ENCODE assay signal across 26 mouse cellular contexts in the genomic region with DNA sequence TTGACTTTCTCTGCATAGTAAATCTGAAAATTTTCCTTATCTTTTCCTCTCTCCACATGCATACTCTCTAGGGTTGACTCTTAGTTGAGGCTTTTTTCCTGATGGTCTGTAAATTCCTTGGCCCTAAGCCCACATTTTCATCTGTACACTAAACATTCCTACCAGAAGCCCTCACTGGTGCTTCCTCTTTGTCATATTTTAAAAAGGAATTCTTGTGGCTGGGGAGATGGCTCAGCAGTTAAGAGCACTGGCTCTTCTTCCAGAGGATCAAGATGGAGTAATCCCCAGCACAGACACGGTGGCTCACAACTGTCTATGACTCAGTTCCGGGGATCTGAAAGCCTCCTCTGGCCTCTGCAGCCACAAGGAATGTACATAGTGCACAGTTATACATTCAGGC.
DNase-seq lines count a peak whose midpoint lies in the region; ATAC-seq and TF ChIP-seq lines count a peak whose summit lies in the region.
"Had no signal": no experiment of that assay in that cellular context is flagged by ENCODE, and none has a peak within 500 bp of the region (broad histone marks: within the 10 kb centered on the region; RNA-seq: fewer than 3 reads in every experiment).

No protein-coding gene starts in this region.

- DNase-seq in intestine, embryonic 14.5 days (ENCODE audit: low spot score) = no peak
- DNase-seq in lung, postnatal 14 days = no peak
- DNase-seq in liver = no peak
- DNase-seq in left cerebral cortex, postnatal 36 days (ENCODE audit: low spot score in 2 of 2) = no peak
- DNase-seq: adrenal gland, postnatal 25 days; cerebellum, adult 9-10 months; forebrain, postnatal 0 days; gastrocnemius, postnatal 14 days; heart, adult 11 months; heart, postnatal 10 days; kidney, adult 8-10 months; kidney, postnatal 36 days; thymus, postnatal 14 days had no signal

- no peak for ATAC-seq in intestine, embryonic 14.5 days (replicated peaks; ENCODE audit: low FRiP score, low TSS enrichment, low read depth)
- ATAC-seq in intestine, postnatal 0 days = no peak
- 0 out of 2 replicates have a peak, but pooled peaks have one; percentile 36 for ATAC-seq in lung, embryonic 16.5 days (ENCODE audit: low read depth)
- ATAC-seq: forebrain, postnatal 0 days; hindbrain, postnatal 0 days; lung, postnatal 0 days had no signal

- intact Hi-C loops in left cerebral cortex, postnatal 36 days (cut with DNase I) = no loop called here

- WGBS in intestine, embryonic 14.5 days = 39% methylated on average over 2 of the region's 2 CpGs
- 58% methylated on average over 2 of the region's 2 CpGs for WGBS in intestine, postnatal 0 days
- WGBS in lung, embryonic 16.5 days = 34% methylated on average over 2 of the region's 2 CpGs

- H3K4me3 ChIP-seq in intestine, embryonic 14.5 days (ENCODE audit: low read depth, low read length) = no peak overlapping the region
- no peak overlapping the region for H3K4me3 ChIP-seq in intestine, postnatal 0 days (ENCODE audit: low read depth, low read length)
- H3K4me3 ChIP-seq in lung, embryonic 16.5 days (ENCODE audit: low read length) = no peak overlapping the region
- no peak overlapping the region for H3K4me3 ChIP-seq in embryonic fibroblast, embryonic 13.5 days (ENCODE audit: insufficient read depth, low read length)
- H3K4me3 ChIP-seq: forebrain, embryonic 10.5 days; heart, embryonic 12.5 days; hindbrain, embryonic 10.5 days; limb, embryonic 15.5 days; liver, embryonic 15.5 days had no signal

- no peaks in the 10 kb centered on the region for H3K9me3 ChIP-seq in intestine, embryonic 14.5 days (ENCODE audit: control insufficient read depth, low read length)
- no peaks in the 10 kb centered on the region for H3K9me3 ChIP-seq in intestine, postnatal 0 days (ENCODE audit: control insufficient read depth)
- H3K9me3 ChIP-seq in lung, embryonic 16.5 days (ENCODE audit: control insufficient read depth, low read length) = no peaks in the 10 kb centered on the region
- H3K9me3 ChIP-seq: forebrain, embryonic 10.5 days; G1E; heart, embryonic 12.5 days; hindbrain, embryonic 10.5 days; limb, embryonic 15.5 days; liver, embryonic 15.5 days had no signal

- H3K4me1 ChIP-seq in intestine, embryonic 14.5 days (replicated peaks; ENCODE audit: control insufficient read depth, insufficient read depth, low read length) = 0 out of 2 replicates have a peak, but pooled peaks cover 7% of the 10 kb centered on the region
- H3K4me1 ChIP-seq in intestine, postnatal 0 days (replicated peaks; ENCODE audit: control insufficient read depth, insufficient read depth, low read length) = no peaks in the 10 kb centered on the region
- peaks cover 5% of the 10 kb centered on the region; the same call in 1 of the 2 replicates for H3K4me1 ChIP-seq in lung, embryonic 16.5 days (replicated peaks; ENCODE audit: control insufficient read depth, insufficient read depth, low read length)
- peaks cover 15% of the 10 kb centered on the region for H3K4me1 ChIP-seq in embryonic fibroblast, embryonic 13.5 days (ENCODE audit: control insufficient read depth, insufficient read depth, low read length)
- H3K4me1 ChIP-seq: hindbrain, embryonic 10.5 days; limb, embryonic 15.5 days; liver, embryonic 15.5 days had no signal

- no peak overlapping the region for H3K4me2 ChIP-seq in intestine, embryonic 14.5 days (ENCODE audit: low read length)
- H3K4me2 ChIP-seq in intestine, postnatal 0 days (replicated peaks; ENCODE audit: low read depth) = no peak overlapping the region
- H3K4me2 ChIP-seq in lung, embryonic 16.5 days (ENCODE audit: low read depth, low read length) = no peak overlapping the region
- H3K4me2 ChIP-seq: heart, embryonic 12.5 days; limb, embryonic 15.5 days; liver, embryonic 15.5 days; midbrain, embryonic 11.5 days had no signal

- no peak overlapping the region for H3K9ac ChIP-seq in intestine, embryonic 14.5 days (ENCODE audit: low read length)
- no peak overlapping the region for H3K9ac ChIP-seq in intestine, postnatal 0 days (ENCODE audit: low read depth, low read length)
- no peak overlapping the region for H3K9ac ChIP-seq in lung, embryonic 16.5 days (ENCODE audit: low read length)
- H3K9ac ChIP-seq: forebrain, postnatal 0 days; heart, embryonic 12.5 days; limb, embryonic 15.5 days; liver, embryonic 15.5 days had no signal

- peak overlapping the region; percentile 22; the same call in 1 of the 2 replicates for H3K27ac ChIP-seq in intestine, embryonic 14.5 days (ENCODE audit: low read depth)
- H3K27ac ChIP-seq in intestine, postnatal 0 days (ENCODE audit: low read depth, low read length) = no peak overlapping the region
- no peak overlapping the region for H3K27ac ChIP-seq in lung, embryonic 16.5 days (ENCODE audit: low read length)
- H3K27ac ChIP-seq in embryonic fibroblast, embryonic 13.5 days (ENCODE audit: insufficient read depth, low read length) = peak overlapping the region; percentile 97
- H3K27ac ChIP-seq: forebrain, embryonic 10.5 days; hindbrain, embryonic 10.5 days; hindbrain, postnatal 0 days; limb, embryonic 15.5 days; liver, embryonic 15.5 days had no signal

- no peaks in the 10 kb centered on the region for H3K27me3 ChIP-seq in intestine, embryonic 14.5 days (replicated peaks; ENCODE audit: control insufficient read depth, insufficient read depth, low read length)
- H3K27me3 ChIP-seq in intestine, postnatal 0 days (replicated peaks; ENCODE audit: control insufficient read depth, insufficient read depth, low read length) = no peaks in the 10 kb centered on the region
- H3K27me3 ChIP-seq in lung, embryonic 16.5 days (ENCODE audit: control insufficient read depth, insufficient read depth, low read depth, low read length) = no peaks in the 10 kb centered on the region
- H3K27me3 ChIP-seq: CH12.LX; heart, embryonic 12.5 days; limb, embryonic 15.5 days; liver, embryonic 15.5 days had no signal

- no peaks in the 10 kb centered on the region for H3K36me3 ChIP-seq in intestine, embryonic 14.5 days (ENCODE audit: control insufficient read depth, insufficient read depth, low read length)
- no peaks in the 10 kb centered on the region for H3K36me3 ChIP-seq in intestine, postnatal 0 days (ENCODE audit: control insufficient read depth, insufficient read depth)
- no peaks in the 10 kb centered on the region for H3K36me3 ChIP-seq in lung, embryonic 16.5 days (ENCODE audit: control insufficient read depth, insufficient read depth, low read length)
- H3K36me3 ChIP-seq: forebrain, embryonic 10.5 days; G1E; heart, embryonic 12.5 days; hindbrain, embryonic 10.5 days; limb, embryonic 15.5 days; liver, embryonic 15.5 days had no signal

- TF ChIP-seq CTCF in intestine, postnatal 0 days (IDR thresholded peaks at IDR 0.05; ENCODE audit: low read depth) = no peak
- no peak for TF ChIP-seq CTCF in embryonic fibroblast, embryonic 13.5 days (IDR thresholded peaks at IDR 0.05; ENCODE audit: borderline replicate concordance, insufficient read depth, low read length)

- TF ChIP-seq POLR2A in embryonic fibroblast, embryonic 13.5 days (IDR thresholded peaks at IDR 0.05; ENCODE audit: low read depth, low read length) = no peak

Comparison
In these comparisons a context has a peak if more than half of its experiments do, and no peak if none do; other contexts are left out.
1. H3K27ac ChIP-seq: peak in intestine, embryonic 14.5 days (single experiment) and embryonic fibroblast, embryonic 13.5 days (single experiment); none in intestine, postnatal 0 days (single experiment) and lung, embryonic 16.5 days (single experiment).